Mouse (Mus musculus): ENCODE data around the gene Gm20809.
"Not testable (repeated sequence)": the region's sequence is repeated elsewhere in the genome, so short reads cannot be mapped to it uniquely, and the experiment has no call there.

The Gm20809 gene

DNA sequence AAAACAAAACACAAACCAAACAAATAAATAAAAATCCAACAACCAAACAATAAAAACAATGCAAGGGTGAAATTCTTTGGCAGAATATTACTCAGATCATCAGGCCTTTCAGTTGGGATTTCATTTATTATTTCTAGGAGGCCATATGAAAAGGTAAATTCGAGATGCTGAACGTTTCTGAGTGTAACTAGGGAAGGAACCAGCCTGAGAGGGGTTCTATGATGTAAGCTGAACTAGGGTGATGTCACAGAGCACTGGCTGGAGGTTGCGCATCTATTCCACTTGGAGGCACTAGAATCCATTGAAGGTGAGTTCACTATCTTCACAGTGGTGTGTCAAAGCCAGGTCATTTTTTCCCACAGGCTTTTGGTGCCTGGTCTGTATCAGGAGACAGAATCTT lies at the start of gene Gm20809:
Gene Gm20809 (plus strand): TSS at position 301 of the 400 bp plus-strand sequence.
- not testable (repeated sequence) for DNase-seq
